Mouse (Mus musculus) intestine, embryonic 15.5 days (tissue): ENCODE measurements around the gene Itga2b. TPM values are rescaled to one million over a fixed set of nuclear protein-coding genes. Genes with fewer than 3 reads are reported as not detected.
"Not testable (repeated sequence)": the region's sequence is repeated elsewhere in the genome, so short reads cannot be mapped to it uniquely, and the experiment has no call there.

ENCODE experiments used
- ATAC-seq: fragments of 200-750 bp; cut with Nextera tagmentation; 2 replicates; pipeline ENCODE4 v1.8.0; 2017; ENCODE audit warnings: moderate TSS enrichment, moderate library complexity
- H3K27ac ChIP-seq: fragments of 300-500 bp; sonication (generic); 2 replicates; pipeline ENCODE4 v1.5.1; 2015; ENCODE audit warnings: mild to moderate bottlenecking, inconsistent platforms
- H3K27me3 ChIP-seq: fragments of 300-500 bp; sonication (generic); replicated peaks from 2 replicates; pipeline ENCODE4 v1.6.1; 2015; ENCODE audit warnings: inconsistent platforms
- H3K36me3 ChIP-seq: fragments of 300-500 bp; sonication (generic); 2 replicates; pipeline ENCODE4 v1.6.1; 2015; ENCODE audit warnings: inconsistent platforms
- H3K4me1 ChIP-seq: fragments of 300-500 bp; sonication (generic); replicated peaks from 2 replicates; pipeline ENCODE4 v1.6.1; 2015; ENCODE audit warnings: inconsistent platforms
- H3K4me2 ChIP-seq: fragments of 300-500 bp; sonication (generic); replicated peaks from 2 replicates; pipeline ENCODE4 v1.6.1; 2015; ENCODE audit warnings: mild to moderate bottlenecking, inconsistent platforms
- H3K4me3 ChIP-seq: fragments of 300-500 bp; sonication (generic); replicated peaks from 2 replicates; pipeline ENCODE4 v1.5.1; 2015; ENCODE audit warnings: inconsistent platforms
- H3K9ac ChIP-seq: fragments of 300-500 bp; sonication (generic); 2 replicates; pipeline ENCODE4 v1.6.1; 2015; ENCODE audit warnings: inconsistent platforms
- H3K9me3 ChIP-seq: fragments of 300-500 bp; sonication (generic); 2 replicates; pipeline ENCODE4 v1.6.1; 2016; ENCODE audit warnings: inconsistent platforms
- WGBS: fragments of 180-500 bp; shearing (Covaris S2); methylation state at CpG from one replicate; pipeline ENCODE4 v1.1.7; 2015; 5-methylcytosine and 5-hydroxymethylcytosine counted together
- polyA plus RNA-seq: library from polyadenylated mRNA; unstranded; fragments of >200 nt; fragmentation: Nextera tagmentation; extraction: Ambion mirVana; gene quantifications from 2 replicates; pipeline ENCODE4 v1.2.1, GENCODE M21; 2015

Itga2b gene
- polyA plus RNA-seq, 1 experiment from 2014 or later: 5.1 TPM

- no peak overlapping the region for H3K9ac ChIP-seq
These were observed 54.7 kb downstream of the Itga2b start for GRCm38 (mm10) chr11:102415034-102415802.

DNA sequence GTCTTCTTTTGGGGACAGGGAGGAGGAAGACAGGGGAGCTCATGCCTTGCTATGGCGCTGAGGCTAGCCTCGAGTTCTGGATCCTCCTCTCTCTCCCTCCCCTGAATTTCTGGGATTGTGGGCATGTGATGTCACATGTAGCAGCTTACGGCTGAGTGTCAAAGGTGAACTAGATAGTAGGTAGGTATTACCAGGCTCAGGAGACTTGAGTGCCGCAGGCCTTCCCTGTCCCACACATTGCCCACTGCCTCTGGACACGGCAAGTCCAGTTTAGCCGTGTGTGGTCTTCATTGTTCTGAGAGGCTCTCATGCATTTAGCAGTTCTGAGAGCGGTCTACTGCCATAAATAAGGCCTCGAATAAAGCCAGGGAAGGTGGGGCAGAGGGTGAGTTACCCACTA, 56.9 kb downstream of the Itga2b start:
- no peak for ATAC-seq
- peaks cover 4% of the 10 kb centered on the region; the same call in 1 of the 2 replicates for H3K4me1 ChIP-seq
- no peak overlapping the region for H3K27ac ChIP-seq
- H3K4me3 ChIP-seq: no peak overlapping the region
- H3K9ac ChIP-seq: no peak overlapping the region
- no peak overlapping the region for H3K4me2 ChIP-seq
- WGBS: 80% methylated on average over 8 of the region's 8 CpGs
- no peaks in the 10 kb centered on the region for H3K9me3 ChIP-seq
- H3K27me3 ChIP-seq: no peaks in the 10 kb centered on the region
- H3K36me3 ChIP-seq: no peaks in the 10 kb centered on the region

More at GRCm38 (mm10) chr11:102415034-102415802, 54.7 kb downstream of the Itga2b start:
- 66% methylated on average over 10 of the region's 10 CpGs for WGBS
- Histone ChIP-seq H3K9me3 (no peaks in the 10 kb centered on the region), H3K4me2 (no peak overlapping the region), H3K4me3 (no peak overlapping the region), H3K27ac (no peak overlapping the region), H3K36me3 (no peaks in the 10 kb centered on the region), H3K4me1 (no peaks in the 10 kb centered on the region; the same call in 1 of the 2 replicates), H3K27me3 (no peaks in the 10 kb centered on the region)
- no peak for ATAC-seq

DNA sequence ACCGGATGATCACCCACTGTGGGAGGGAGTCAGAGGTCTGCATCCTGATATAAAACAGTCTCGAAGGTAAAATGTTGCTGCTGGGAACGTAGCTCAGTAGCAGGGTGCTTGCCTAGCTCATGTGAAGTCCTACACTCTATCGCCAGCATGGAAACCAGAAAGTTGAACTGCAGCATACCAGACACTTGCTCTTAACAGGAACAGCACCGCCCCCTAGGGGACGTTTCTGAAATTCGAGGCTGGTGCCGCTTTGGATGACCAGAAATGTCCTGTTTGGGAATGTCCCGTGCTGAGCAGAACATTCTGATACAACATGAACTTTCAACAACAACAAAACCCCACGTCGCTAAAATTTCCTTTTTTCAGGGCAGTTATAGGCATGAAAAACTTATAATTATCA, 58.2 kb downstream of the Itga2b start:
- no peak overlapping the region for H3K9ac ChIP-seq
- WGBS: 7% methylated on average over 11 of the region's 11 CpGs
- no peak for ATAC-seq

GRCm38 (mm10) chr11:102411061-102411460, 58.9 kb downstream of the Itga2b start:
- Histone ChIP-seq H3K9me3 (no peaks in the 10 kb centered on the region), H3K4me1 (peaks cover 10% of the 10 kb centered on the region; the same call in 1 of the 2 replicates), H3K27me3 (no peaks in the 10 kb centered on the region), H3K4me3 (no peak overlapping the region), H3K27ac (no peak overlapping the region), H3K4me2 (no peak overlapping the region), H3K9ac (no peak overlapping the region), H3K36me3 (no peaks in the 10 kb centered on the region)
- 76% methylated on average over 3 of the region's 3 CpGs for WGBS
- ATAC-seq: no peak

More for the DNA sequence above, 58.2 kb downstream of the Itga2b start:
- Histone ChIP-seq H3K4me1 (peaks cover 4% of the 10 kb centered on the region; the same call in 1 of the 2 replicates), H3K4me2 (no peak overlapping the region), H3K4me3 (no peak overlapping the region), H3K9me3 (no peaks in the 10 kb centered on the region), H3K36me3 (no peaks in the 10 kb centered on the region), H3K27ac (no peak overlapping the region), H3K27me3 (no peaks in the 10 kb centered on the region)

- H3K4me1 ChIP-seq: peaks cover 17% of the 10 kb centered on the region; the same call in 1 of the 2 replicates
- not testable (repeated sequence) for H3K4me2 ChIP-seq, H3K27me3 ChIP-seq, H3K9me3 ChIP-seq, H3K36me3 ChIP-seq, H3K9ac ChIP-seq, ATAC-seq, H3K4me3 ChIP-seq, H3K27ac ChIP-seq
- WGBS: 94% methylated on average over 3 of the region's 3 CpGs
These were observed 59.6 kb downstream of the Itga2b start for GRCm38 (mm10) chr11:102410345-102410744.

GRCm38 (mm10) chr11:102409795-102410330, 60.1 kb downstream of the Itga2b start:
- Histone ChIP-seq H3K36me3 (no peaks in the 10 kb centered on the region), H3K4me3 (no peak overlapping the region), H3K9me3 (no peaks in the 10 kb centered on the region), H3K27me3 (no peaks in the 10 kb centered on the region), H3K9ac (0 out of 2 replicates have a peak overlapping the region, but pooled peaks have one; percentile 17), H3K4me1 (peaks cover 17% of the 10 kb centered on the region; the same call in 1 of the 2 replicates), H3K27ac (peak overlapping the region; percentile 94), H3K4me2 (peak overlapping the region; percentile 80)
- 73% methylated on average over 3 of the region's 3 CpGs for WGBS
- no peak for ATAC-seq

- H3K4me3 ChIP-seq: peak overlapping the region; percentile 96
- peak overlapping the region; percentile 80 for H3K4me2 ChIP-seq
- no peak for ATAC-seq
- H3K27me3 ChIP-seq: no peaks in the 10 kb centered on the region
- peak overlapping the region; percentile 17 for H3K9ac ChIP-seq
- 26% methylated on average over 15 of the region's 15 CpGs for whole genome bisulfite sequencing
- H3K9me3 ChIP-seq: no peaks in the 10 kb centered on the region
- peaks cover 17% of the 10 kb centered on the region; the same call in 1 of the 2 replicates for H3K4me1 ChIP-seq
- peak overlapping the region; percentile 94 for H3K27ac ChIP-seq
- 0 out of 2 replicates have a peak, but pooled peaks cover 3% of the 10 kb centered on the region for H3K36me3 ChIP-seq
These were observed 60.8 kb downstream of the Itga2b start for GRCm38 (mm10) chr11:102408888-102409794.

DNA sequence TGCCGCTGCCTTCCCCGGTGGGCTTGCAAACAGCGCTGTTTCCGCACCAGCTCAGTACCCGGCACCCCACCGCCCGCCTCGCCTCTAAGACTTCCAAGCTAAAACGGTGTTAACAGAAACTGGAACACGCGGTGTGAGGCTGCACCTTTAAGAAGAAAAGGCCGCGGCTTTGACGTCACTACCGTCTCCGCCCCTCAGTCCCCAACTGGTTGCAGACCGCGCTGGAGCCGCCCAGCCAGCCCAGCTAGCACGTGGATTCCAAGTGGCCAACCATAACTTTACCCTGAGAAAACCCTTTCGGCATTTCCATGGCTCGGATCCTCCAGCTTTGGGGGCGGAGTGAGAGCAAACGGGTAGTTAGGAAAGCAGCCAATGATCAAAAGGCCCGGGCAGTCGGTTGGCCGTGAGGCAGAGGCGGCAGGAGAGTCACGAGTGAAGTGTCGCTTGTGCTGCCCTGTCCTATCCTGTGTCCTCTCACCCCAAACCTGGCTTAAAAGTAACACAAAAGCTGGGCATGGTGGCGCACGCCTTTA, 61.5 kb downstream of the Itga2b start:
- peaks cover 9% of the 10 kb centered on the region for H3K36me3 ChIP-seq
- H3K4me3 ChIP-seq: peak overlapping the region; percentile 96
- peak; percentile 92 for ATAC-seq
- peak overlapping the region; percentile 94 for H3K27ac ChIP-seq
- no peaks in the 10 kb centered on the region for H3K27me3 ChIP-seq
- peak overlapping the region; percentile 89 for H3K9ac ChIP-seq
- H3K4me1 ChIP-seq: peaks cover 17% of the 10 kb centered on the region; the same call in 1 of the 2 replicates
- H3K9me3 ChIP-seq: no peaks in the 10 kb centered on the region
- peak overlapping the region; percentile 80 for H3K4me2 ChIP-seq
- WGBS: under 1% methylated on average over 32 of the region's 32 CpGs

DNA sequence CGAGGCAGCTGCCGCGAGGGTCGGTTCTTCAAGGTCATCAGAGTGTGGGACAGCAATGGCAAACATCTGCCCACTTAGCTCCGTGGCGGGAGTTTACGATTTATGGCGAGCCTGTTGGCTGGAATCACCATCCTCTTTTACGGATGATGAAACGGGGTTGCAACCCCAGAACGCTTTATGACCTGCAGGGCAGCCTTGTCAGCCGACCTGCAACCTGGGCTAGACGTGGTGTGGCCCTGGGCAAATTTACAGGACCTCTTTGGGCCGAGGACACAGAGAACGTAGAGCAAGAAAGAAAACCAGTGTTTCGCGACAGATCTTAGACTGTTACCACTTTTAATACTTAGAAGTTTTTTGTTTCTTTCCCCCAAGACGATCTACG, 62.1 kb downstream of the Itga2b start, which contains the start of gene Slc25a39:
Gene Slc25a39 (minus strand): TSS at position 113 of the 382 bp plus-strand sequence.
- Histone ChIP-seq H3K9me3 (no peaks in the 10 kb centered on the region), H3K9ac (peak within 1 kb of the TSS; percentile 89), H3K4me2 (peak within 1 kb of the TSS; percentile 80), H3K4me1 (peaks cover 17% of the 10 kb centered on the region; the same call in 1 of the 2 replicates), H3K36me3 (peaks cover 15% of the 10 kb centered on the region), H3K4me3 (peak within 1 kb of the TSS; percentile 96), H3K27me3 (no peaks in the 10 kb centered on the region), H3K27ac (peak within 1 kb of the TSS; percentile 94)
- under 1% methylated on average over 19 of the region's 19 CpGs for WGBS
- peak; percentile 23 for ATAC-seq

DNA sequence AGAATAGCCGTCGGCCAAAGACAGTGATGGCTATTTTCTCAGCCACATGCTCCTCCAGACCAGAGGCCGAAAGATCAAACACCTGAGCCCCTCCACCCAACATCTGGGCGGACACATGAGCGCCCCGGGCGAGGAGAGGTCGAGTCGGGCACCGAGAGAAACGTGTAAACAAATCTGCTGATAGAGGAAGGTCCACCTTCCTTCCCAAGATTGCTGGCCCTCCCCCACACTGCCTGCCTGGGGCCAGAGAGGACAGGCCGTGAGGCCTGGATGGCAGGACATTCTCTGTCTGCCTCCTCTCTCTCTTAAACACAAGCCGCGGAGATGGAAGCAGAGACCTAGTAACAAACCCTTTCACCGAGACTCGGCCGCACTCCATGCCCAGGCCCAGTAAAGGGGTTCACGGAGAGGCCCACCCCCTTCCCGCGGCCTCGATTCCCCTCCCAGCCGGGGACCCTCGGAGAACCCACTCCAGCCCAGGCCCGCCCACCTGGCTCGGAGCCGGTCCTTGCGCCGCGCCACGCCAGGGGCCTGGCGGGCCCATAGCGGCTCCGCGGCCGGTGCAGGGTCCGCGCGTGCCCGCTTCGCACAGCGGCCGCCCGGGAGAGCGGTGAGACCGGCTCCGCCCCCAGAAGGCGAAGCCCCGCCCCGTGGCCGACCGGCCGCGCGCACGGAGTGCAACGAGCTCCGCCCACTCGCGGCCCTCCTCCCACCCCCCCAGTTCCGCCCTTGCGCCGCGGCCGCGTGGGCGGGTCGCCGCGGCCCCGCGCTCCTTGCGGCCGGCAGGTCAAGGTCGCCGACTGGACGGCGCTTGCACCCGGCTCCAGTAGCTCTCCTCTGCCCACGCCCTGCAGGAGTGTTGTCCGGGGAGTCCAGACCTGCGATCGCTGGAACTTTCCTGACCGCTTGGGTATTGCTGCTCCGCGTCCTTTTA, 62.8 kb downstream of the Itga2b start:
- H3K27me3 ChIP-seq: peaks cover 4% of the 10 kb centered on the region; the same call in 1 of the 2 replicates
- H3K9ac ChIP-seq: peak overlapping the region; percentile 89
- ATAC-seq: peak; percentile 82
- under 1% methylated on average over 84 of the region's 85 CpGs for WGBS
- H3K27ac ChIP-seq: peak overlapping the region; percentile 94
- peaks cover 21% of the 10 kb centered on the region for H3K36me3 ChIP-seq
- H3K4me1 ChIP-seq: peaks cover 17% of the 10 kb centered on the region; the same call in 1 of the 2 replicates
- H3K4me2 ChIP-seq: peak overlapping the region; percentile 80
- H3K4me3 ChIP-seq: peak overlapping the region; percentile 96
- H3K9me3 ChIP-seq: no peaks in the 10 kb centered on the region

DNA sequence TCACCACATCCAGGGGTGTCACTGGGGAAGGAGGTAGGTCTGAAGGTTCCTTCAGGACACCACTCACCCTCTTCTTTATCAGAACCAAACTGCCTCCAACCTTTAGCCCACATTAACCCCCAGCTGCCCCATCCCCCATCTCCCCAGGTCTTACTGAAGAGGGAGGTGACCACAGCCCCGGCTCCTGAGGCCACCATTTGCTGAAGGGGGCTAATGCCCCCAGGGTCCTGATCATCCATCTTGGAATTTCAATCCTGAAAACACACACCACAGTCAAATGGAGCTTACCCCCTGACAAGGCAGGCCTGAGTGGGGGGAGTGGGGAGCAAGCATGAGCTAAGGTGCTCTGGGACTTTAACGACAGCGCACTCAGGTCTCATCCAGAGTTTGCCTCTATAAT, 63.5 kb downstream of the Itga2b start:
- H3K27me3 ChIP-seq: peaks cover 8% of the 10 kb centered on the region; the same call in 1 of the 2 replicates
- peak overlapping the region; percentile 80 for H3K4me2 ChIP-seq
- ATAC-seq: no peak
- WGBS: 12% methylated on average over 3 of the region's 3 CpGs
- peaks cover 20% of the 10 kb centered on the region; the same call in 1 of the 2 replicates for H3K4me1 ChIP-seq
- peak overlapping the region; percentile 89 for H3K9ac ChIP-seq
- peaks cover 21% of the 10 kb centered on the region for H3K36me3 ChIP-seq
- peak overlapping the region; percentile 94; the same call in 1 of the 2 replicates for H3K27ac ChIP-seq
- no peaks in the 10 kb centered on the region for H3K9me3 ChIP-seq
- H3K4me3 ChIP-seq: peak overlapping the region; percentile 96
